In the genomic region with DNA sequence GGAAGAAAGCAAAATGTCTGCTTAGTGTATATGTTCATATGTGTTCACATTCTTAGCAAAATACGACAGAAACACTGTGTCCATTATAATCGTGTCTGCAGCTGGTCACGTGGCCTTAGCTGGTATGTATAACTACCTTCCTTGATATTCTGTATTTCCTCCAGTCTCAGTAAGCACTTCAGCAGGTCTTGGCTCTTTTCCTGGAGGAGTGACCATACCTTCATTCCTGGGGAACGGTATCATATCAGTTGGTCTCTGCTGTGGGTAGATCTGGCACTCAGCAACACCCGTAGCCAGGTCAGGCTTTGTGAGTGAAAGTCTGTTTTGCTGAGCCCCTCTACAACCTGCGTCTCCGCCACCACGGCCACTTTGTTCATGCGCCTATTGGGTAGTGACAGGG, we compare ENCODE assay signal across 22 mouse cellular contexts. TPM values are rescaled to one million over a fixed set of nuclear protein-coding genes. Genes with fewer than 3 reads are reported as not detected.
A peak's percentile ranks its signal among the peaks of the same experiment; 100 is the strongest.
DNase-seq lines count a peak whose midpoint lies in the region; ATAC-seq and TF ChIP-seq lines count a peak whose summit lies in the region.
"Had no signal": no experiment of that assay in that cellular context is flagged by ENCODE, and none has a peak within 500 bp of the region (broad histone marks: within the 10 kb centered on the region; RNA-seq: fewer than 3 reads in every experiment).

No protein-coding gene starts in this region.

- intact Hi-C loops in left cerebral cortex, adult 2 months (cut with DNase I) = no loop called here

- no peaks in the 10 kb centered on the region for H3K9me3 ChIP-seq in lung, embryonic 14.5 days (ENCODE audit: low read depth, low read length)
- H3K9me3 ChIP-seq in lung, postnatal 0 days (ENCODE audit: low read length) = no peaks in the 10 kb centered on the region
- H3K9me3 ChIP-seq: forebrain, embryonic 10.5 days; hindbrain, embryonic 12.5 days had no signal

- TF ChIP-seq CTCF in lung, embryonic 14.5 days (IDR thresholded peaks at IDR 0.05; ENCODE audit: low read depth) = no peak
- TF ChIP-seq CTCF in lung, postnatal 0 days (IDR thresholded peaks at IDR 0.05) = no peak
- no peak for TF ChIP-seq CTCF in left cerebral cortex, adult 2 months (IDR thresholded peaks at IDR 0.05)

- peak; percentile 71 for TF ChIP-seq EP300 in lung, postnatal 0 days (IDR thresholded peaks at IDR 0.05)

- peaks cover 15% of the 10 kb centered on the region for H3K4me1 ChIP-seq in lung, embryonic 14.5 days (ENCODE audit: insufficient read depth)
- H3K4me1 ChIP-seq in lung, postnatal 0 days (ENCODE audit: insufficient read depth, low read depth, low read length) = peaks cover 14% of the 10 kb centered on the region

- peaks cover 16% of the 10 kb centered on the region for H3K36me3 ChIP-seq in lung, embryonic 14.5 days (ENCODE audit: insufficient read depth)
- no peaks in the 10 kb centered on the region; the same call in 1 of the 2 replicates for H3K36me3 ChIP-seq in lung, postnatal 0 days (ENCODE audit: insufficient read depth, low read length)
- H3K36me3 ChIP-seq: forebrain, embryonic 10.5 days; hindbrain, embryonic 12.5 days had no signal

- peak; percentile 41 for DNase-seq in lung, embryonic 14.5 days
- DNase-seq in lung, postnatal 0 days (ENCODE audit: low spot score) = peak; percentile 77
- peak; percentile 75 for DNase-seq in lung, postnatal 36 days
- no peak for DNase-seq in kidney, postnatal 25 days
- no peak for DNase-seq in left cerebral cortex, adult 2 months (ENCODE audit: extremely low spot score in 1 of 2, low spot score in 2 of 2)
- DNase-seq in ovary, postnatal 14 days (ENCODE audit: low spot score) = no peak
- DNase-seq: adrenal gland, postnatal 14 days; B cell, adult 2 months; cerebellum, adult 18-20 months; cerebellum, adult 9-11 months; gastrocnemius, adult 2 months; gastrocnemius, postnatal 25 days; heart, adult 11 months; heart, postnatal 10 days; heart, postnatal 4 days had no signal

- H3K27ac ChIP-seq in lung, embryonic 14.5 days (ENCODE audit: low read depth) = no peak overlapping the region
- H3K27ac ChIP-seq in lung, postnatal 0 days (ENCODE audit: low read length) = peak overlapping the region; percentile 57
- H3K27ac ChIP-seq in left cerebral cortex, adult 2 months = no peak overlapping the region
- H3K27ac ChIP-seq: embryonic facial prominence, embryonic 10.5 days; forebrain, embryonic 10.5 days; gastrocnemius, adult 2 months; hindbrain, embryonic 12.5 days had no signal

- no peak for ATAC-seq in lung, embryonic 14.5 days (ENCODE audit: insufficient read depth)
- ATAC-seq in lung, postnatal 0 days = peak; percentile 47
- no peak for ATAC-seq in granulocyte monocyte progenitor cell, adult 5-6 weeks (replicated peaks; ENCODE audit: poor library complexity, severe bottlenecking)
- ATAC-seq: forebrain, embryonic 14.5 days; hindbrain, embryonic 16.5 days had no signal

- no peak overlapping the region for H3K9ac ChIP-seq in lung, embryonic 14.5 days
- no peak overlapping the region for H3K9ac ChIP-seq in lung, postnatal 0 days (replicated peaks; ENCODE audit: low read depth)
- H3K9ac ChIP-seq: hindbrain, embryonic 12.5 days had no signal

- WGBS in lung, embryonic 14.5 days = 71% methylated on average over 9 of the region's 9 CpGs
- WGBS in lung, postnatal 0 days = 57% methylated on average over 9 of the region's 9 CpGs

- no peak overlapping the region for H3K4me3 ChIP-seq in lung, embryonic 14.5 days (ENCODE audit: low read depth, low read length)
- H3K4me3 ChIP-seq in lung, postnatal 0 days (ENCODE audit: low read depth, low read length) = no peak overlapping the region
- H3K4me3 ChIP-seq in left cerebral cortex, adult 2 months = no peak overlapping the region
- H3K4me3 ChIP-seq: embryonic facial prominence, embryonic 10.5 days; forebrain, embryonic 10.5 days; gastrocnemius, adult 2 months; hindbrain, embryonic 12.5 days had no signal

- H3K4me2 ChIP-seq in lung, embryonic 14.5 days = no peak overlapping the region
- no peak overlapping the region for H3K4me2 ChIP-seq in lung, postnatal 0 days (replicated peaks; ENCODE audit: low read depth, low read length)
- H3K4me2 ChIP-seq: hindbrain, embryonic 12.5 days had no signal

- H3K27me3 ChIP-seq in lung, embryonic 14.5 days (ENCODE audit: insufficient read depth, low read length) = peaks cover 10% of the 10 kb centered on the region; the same call in 1 of the 2 replicates
- no peaks in the 10 kb centered on the region for H3K27me3 ChIP-seq in lung, postnatal 0 days (replicated peaks; ENCODE audit: insufficient read depth, low read length)

RNA-seq across cellular contexts. Expression of a gene that starts 2.1 kb away (rescaled TPM):
- polyA plus RNA-seq in lung, embryonic 14.5 days (2014; fragmentation: Nextera tagmentation; extraction: Ambion mirVana) = 4.0 and 4.1 TPM in 2 replicates
- polyA plus RNA-seq in lung, postnatal 0 days (2015; fragmentation: Nextera tagmentation; extraction: Ambion mirVana) = 14.5 and 16.2 TPM in 2 replicates
- 1 to 10 TPM; 3.2 to 4.1 TPM for total RNA-seq in left cerebral cortex, adult 2 months (2021)
- total RNA-seq in granulocyte monocyte progenitor cell, adult 5-6 weeks (2014; fragmentation: Nextera tagmentation) = 9.0 and 11.3 TPM in 2 replicates
- total RNA-seq in granulocyte monocyte progenitor cell, adult 5-6 weeks (2017) = 18.3 and 21.2 TPM in 2 replicates

RNA-seq across cellular contexts. Expression of a gene that starts 39.3 kb away (rescaled TPM):
- polyA plus RNA-seq in lung, embryonic 14.5 days (2014; fragmentation: Nextera tagmentation; extraction: Ambion mirVana) = 117 and 132 TPM in 2 replicates
- polyA plus RNA-seq in lung, postnatal 0 days (2015; fragmentation: Nextera tagmentation; extraction: Ambion mirVana) = 68.5 and 88.6 TPM in 2 replicates
- total RNA-seq in left cerebral cortex, adult 2 months (2021) = 10 to 100 TPM; 34.8 to 35.6 TPM
- total RNA-seq in granulocyte monocyte progenitor cell, adult 5-6 weeks (2014; fragmentation: Nextera tagmentation) = 30.7 and 37.8 TPM in 2 replicates
- 20.7 and 31.4 TPM in 2 replicates for total RNA-seq in granulocyte monocyte progenitor cell, adult 5-6 weeks (2017)

RNA-seq across cellular contexts. Expression of a gene that starts 45.9 kb away (rescaled TPM):
- 2.2 and 2.5 TPM in 2 replicates for polyA plus RNA-seq in lung, embryonic 14.5 days (2014; fragmentation: Nextera tagmentation; extraction: Ambion mirVana)
- 4.3 and 4.4 TPM in 2 replicates for polyA plus RNA-seq in lung, postnatal 0 days (2015; fragmentation: Nextera tagmentation; extraction: Ambion mirVana)
- total RNA-seq in left cerebral cortex, adult 2 months (2021) = 10 to 100 TPM; 59.2 to 63.5 TPM
- total RNA-seq in granulocyte monocyte progenitor cell, adult 5-6 weeks (2014; fragmentation: Nextera tagmentation) = not detected in 2 replicates
- total RNA-seq in granulocyte monocyte progenitor cell, adult 5-6 weeks (2017) = not detected in 2 replicates
- total RNA-seq: MEL had no signal

Comparison
In these comparisons a context has a peak if more than half of its experiments do, and no peak if none do; other contexts are left out.
1. DNase-seq: peak in lung, embryonic 14.5 days (single experiment), lung, postnatal 0 days (single experiment) and lung, postnatal 36 days (single experiment); none in kidney, postnatal 25 days (0 of 2), left cerebral cortex, adult 2 months (0 of 2) and ovary, postnatal 14 days (single experiment).
2. RNA of a gene that starts 45.9 kb away (total RNA-seq): 59.2 to 63.5 TPM in left cerebral cortex, adult 2 months; not detected in granulocyte monocyte progenitor cell, adult 5-6 weeks; every median in the first group is over 10 times any median in the second.